Mouse (Mus musculus) lung, postnatal 0 days (tissue): Measurements from ENCODE around the gene Chadl.

Experiments
- CTCF ChIP-seq: IDR thresholded peaks from 2 replicates; pipeline ENCODE4 v1.5.1; 2016; ENCODE audit warnings: antibody characterized with exemption, mild to moderate bottlenecking
- EP300 ChIP-seq: IDR thresholded peaks from 2 replicates; pipeline ENCODE4 v1.6.1; 2016; ENCODE audit warnings: antibody characterized with exemption, mild to moderate bottlenecking, control low read depth

DNA sequence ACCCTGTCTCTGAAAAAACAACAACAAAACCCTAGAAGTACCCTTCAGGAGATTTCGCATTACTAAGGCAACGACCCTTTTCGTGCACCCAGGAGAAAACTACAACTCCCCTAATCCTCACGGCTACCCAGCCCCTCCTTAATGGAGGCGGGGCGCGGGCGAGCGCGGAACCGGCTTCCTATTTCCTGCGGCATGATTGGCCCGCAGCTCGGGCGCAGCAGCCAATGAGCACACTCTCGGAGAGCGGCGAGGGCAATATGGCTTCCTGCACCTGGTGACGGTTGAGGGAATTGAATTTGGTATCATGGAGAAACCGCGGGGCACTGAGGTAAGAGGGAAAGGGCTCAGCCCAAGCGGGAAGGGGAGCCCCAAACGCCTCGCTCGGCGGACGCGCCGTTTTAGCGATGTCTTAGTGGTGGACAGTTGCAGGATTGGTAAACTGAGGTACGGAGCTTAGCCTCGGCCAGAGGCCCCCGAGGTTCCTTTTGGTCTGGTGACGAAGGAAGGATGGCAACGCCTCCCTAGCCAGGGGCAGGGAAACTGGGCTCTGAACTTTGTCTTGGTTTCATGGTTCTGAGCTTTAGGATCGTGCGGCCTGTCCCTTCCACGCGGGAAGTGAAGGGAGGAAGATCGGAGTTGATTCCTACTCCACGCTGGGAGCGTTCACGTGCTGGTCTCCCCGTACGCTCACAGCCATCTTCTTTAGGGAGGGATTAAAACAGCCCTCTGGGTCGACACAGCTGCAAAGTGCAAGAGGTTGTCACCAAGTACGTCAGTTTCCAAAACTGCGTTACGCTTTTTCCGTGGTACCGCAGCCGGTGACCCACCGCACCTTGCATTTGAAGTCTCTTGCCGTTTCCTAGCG, 33.2 kb downstream of the Chadl start, which contains the start of gene L3mbtl2:
- no peak for TF ChIP-seq EP300
- peak; percentile 56 for TF ChIP-seq CTCF
